Mouse (Mus musculus) limb, embryonic 13.5 days (tissue): ENCODE data around the gene Gabpb2. TPM values are rescaled to one million over a fixed set of nuclear protein-coding genes. Genes with fewer than 3 reads are reported as not detected.
A peak's percentile ranks its signal among the peaks of the same experiment; 100 is the strongest.
"Not testable (repeated sequence)": the region's sequence is repeated elsewhere in the genome, so short reads cannot be mapped to it uniquely, and the experiment has no call there.

ENCODE experiments used
- ATAC-seq: fragments of 200-750 bp; cut with Nextera tagmentation; 2 replicates; pipeline ENCODE4 v1.8.0; 2017; ENCODE audit warnings: low read depth, moderate number of reproducible peaks, moderate TSS enrichment; ENCODE audit not compliant: low FRiP score
- H3K27ac ChIP-seq: fragments of 300-500 bp; sonication (generic); 2 replicates; pipeline ENCODE4 v1.5.1; 2015; ENCODE audit warnings: inconsistent platforms, mild to moderate bottlenecking, moderate library complexity
- H3K27me3 ChIP-seq: fragments of 300-500 bp; sonication (generic); 2 replicates; pipeline ENCODE4 v1.6.1; 2015; ENCODE audit warnings: mild to moderate bottlenecking, inconsistent platforms
- H3K36me3 ChIP-seq: fragments of 300-500 bp; sonication (generic); 2 replicates; pipeline ENCODE4 v1.6.1; 2015; ENCODE audit warnings: inconsistent platforms, mild to moderate bottlenecking, moderate library complexity
- H3K4me1 ChIP-seq: fragments of 300-500 bp; sonication (generic); 2 replicates; pipeline ENCODE4 v1.6.1; 2015; ENCODE audit warnings: inconsistent platforms
- H3K4me2 ChIP-seq: fragments of 300-500 bp; sonication (generic); replicated peaks from 2 replicates; pipeline ENCODE4 v1.6.1; 2015; ENCODE audit warnings: inconsistent platforms, mild to moderate bottlenecking, moderate library complexity
- H3K4me3 ChIP-seq: fragments of 300-500 bp; sonication (generic); 2 replicates; pipeline ENCODE4 v1.5.1; 2015; ENCODE audit warnings: moderate library complexity, mild to moderate bottlenecking, inconsistent platforms
- H3K9ac ChIP-seq: fragments of 300-500 bp; sonication (generic); 2 replicates; pipeline ENCODE4 v1.6.1; 2015; ENCODE audit warnings: mild to moderate bottlenecking, inconsistent platforms
- H3K9me3 ChIP-seq: fragments of 300-500 bp; sonication (generic); 2 replicates; pipeline ENCODE4 v1.6.1; 2016; ENCODE audit warnings: inconsistent platforms
- WGBS: fragments of 180-500 bp; shearing (Covaris S2); methylation state at CpG from one replicate; pipeline ENCODE4 v1.1.7; 2015; 5-methylcytosine and 5-hydroxymethylcytosine counted together
- polyA plus RNA-seq: library from polyadenylated mRNA; unstranded; fragments of >200 nt; fragmentation: Nextera tagmentation; extraction: Ambion mirVana; gene quantifications from 2 replicates; pipeline ENCODE4 v1.2.1, GENCODE M21; 2015

The Gabpb2 gene
- polyA plus RNA-seq, 1 experiment from 2014 or later = 12.5 TPM

GRCm38 (mm10) chr3:95229781-95230494 lies 12.2 kb upstream of the Gabpb2 start:
- Histone ChIP-seq H3K4me1 (peaks cover 37% of the 10 kb centered on the region), H3K27me3 (no peaks in the 10 kb centered on the region), H3K4me3 (peak overlapping the region; percentile 85), H3K9ac (peak overlapping the region; percentile 91), H3K36me3 (peaks cover 50% of the 10 kb centered on the region), H3K4me2 (peak overlapping the region; percentile 93), H3K27ac (peak overlapping the region; percentile 96), H3K9me3 (no peaks in the 10 kb centered on the region)
- no peak for ATAC-seq
- 2% methylated on average over 13 of the region's 13 CpGs for WGBS

GRCm38 (mm10) chr3:95228894-95229780 lies 11.4 kb upstream of the Gabpb2 start:
- Histone ChIP-seq H3K27me3 (no peaks in the 10 kb centered on the region), H3K27ac (peak overlapping the region; percentile 96), H3K4me3 (peak overlapping the region; percentile 85), H3K36me3 (peaks cover 47% of the 10 kb centered on the region), H3K4me2 (peak overlapping the region; percentile 93), H3K9ac (peak overlapping the region; percentile 91), H3K9me3 (no peaks in the 10 kb centered on the region), H3K4me1 (peaks cover 41% of the 10 kb centered on the region)
- under 1% methylated on average over 43 of the region's 43 CpGs for WGBS
- peak; percentile 2; the same call in 1 of the 2 replicates for ATAC-seq

GRCm38 (mm10) chr3:95228148-95228893 lies 10.6 kb upstream of the Gabpb2 start, which contains the start of gene Cdc42se1:
TSS of gene Cdc42se1 (plus strand) at chr3:95228732.
- Histone ChIP-seq H3K36me3 (peaks cover 46% of the 10 kb centered on the region), H3K4me2 (peak within 1 kb of the TSS; percentile 93), H3K9me3 (no peaks in the 10 kb centered on the region)

GRCm38 (mm10) chr3:95227214-95227613 lies 9.5 kb upstream of the Gabpb2 start:
- peak overlapping the region; percentile 93 for H3K4me2 ChIP-seq
- peak overlapping the region; percentile 96; the same call in 1 of the 2 replicates for H3K27ac ChIP-seq
- peak overlapping the region; percentile 91 for H3K9ac ChIP-seq
- no peaks in the 10 kb centered on the region for H3K27me3 ChIP-seq
- H3K9me3 ChIP-seq = no peaks in the 10 kb centered on the region
- peaks cover 43% of the 10 kb centered on the region for H3K4me1 ChIP-seq
- H3K4me3 ChIP-seq = peak overlapping the region; percentile 85
- 28% methylated on average over 1 of the region's 1 CpGs for WGBS
- no peak for ATAC-seq
- H3K36me3 ChIP-seq = peaks cover 46% of the 10 kb centered on the region

More at GRCm38 (mm10) chr3:95228148-95228893, 10.6 kb upstream of the Gabpb2 start, which contains the start of gene Cdc42se1:
- 1% methylated on average over 64 of the region's 64 CpGs for WGBS
- Histone ChIP-seq H3K27ac (peak within 1 kb of the TSS; percentile 96), H3K4me1 (peaks cover 43% of the 10 kb centered on the region), H3K27me3 (no peaks in the 10 kb centered on the region), H3K4me3 (peak within 1 kb of the TSS; percentile 85), H3K9ac (peak within 1 kb of the TSS; percentile 91)
- ATAC-seq = peak; percentile 92

- Histone ChIP-seq H3K36me3 (peaks cover 58% of the 10 kb centered on the region), H3K27ac (no peak overlapping the region), H3K4me2 (no peak overlapping the region; the same call in 1 of the 2 replicates), H3K4me1 (peaks cover 22% of the 10 kb centered on the region), H3K9ac (no peak overlapping the region; the same call in 1 of the 2 replicates), H3K27me3 (no peaks in the 10 kb centered on the region), H3K9me3 (no peaks in the 10 kb centered on the region), H3K4me3 (no peak overlapping the region)
- ATAC-seq = no peak
- 27% methylated on average over 6 of the region's 6 CpGs for WGBS
Observed at GRCm38 (mm10) chr3:95224295-95224694, 6.6 kb upstream of the Gabpb2 start.

- H3K27ac ChIP-seq = no peak overlapping the region
- H3K27me3 ChIP-seq = no peaks in the 10 kb centered on the region
- 95% methylated on average over 2 of the region's 2 CpGs for WGBS
- H3K9me3 ChIP-seq = no peaks in the 10 kb centered on the region
- peaks cover 64% of the 10 kb centered on the region for H3K36me3 ChIP-seq
- ATAC-seq = no peak
- H3K4me3 ChIP-seq = no peak overlapping the region
- H3K9ac ChIP-seq = no peak overlapping the region
- H3K4me2 ChIP-seq = no peak overlapping the region
- peaks cover 27% of the 10 kb centered on the region for H3K4me1 ChIP-seq
Observed at GRCm38 (mm10) chr3:95223041-95223440, 5.3 kb upstream of the Gabpb2 start.

GRCm38 (mm10) chr3:95218466-95219137 lies 886 bp upstream of the Gabpb2 start:
- peak overlapping the region; percentile 92 for H3K9ac ChIP-seq
- peaks cover 60% of the 10 kb centered on the region for H3K36me3 ChIP-seq
- no peak for ATAC-seq
- H3K4me2 ChIP-seq = peak overlapping the region; percentile 71
- H3K4me1 ChIP-seq = peaks cover 13% of the 10 kb centered on the region
- no peaks in the 10 kb centered on the region for H3K27me3 ChIP-seq
- H3K9me3 ChIP-seq = no peaks in the 10 kb centered on the region
- H3K4me3 ChIP-seq = peak overlapping the region; percentile 70
- peak overlapping the region; percentile 100 for H3K27ac ChIP-seq
- WGBS = 78% methylated on average over 6 of the region's 6 CpGs

- H3K9ac ChIP-seq = peak overlapping the region; percentile 92
- 12% methylated on average over 4 of the region's 4 CpGs for WGBS
- no peaks in the 10 kb centered on the region for H3K9me3 ChIP-seq
- H3K4me2 ChIP-seq = peak overlapping the region; percentile 71
- H3K27me3 ChIP-seq = no peaks in the 10 kb centered on the region
- peak overlapping the region; percentile 100 for H3K27ac ChIP-seq
- peaks cover 13% of the 10 kb centered on the region for H3K4me1 ChIP-seq
- peak overlapping the region; percentile 70 for H3K4me3 ChIP-seq
- peak; percentile 43; the same call in 1 of the 2 replicates for ATAC-seq
- peaks cover 49% of the 10 kb centered on the region for H3K36me3 ChIP-seq
Observed at GRCm38 (mm10) chr3:95216655-95217254, 961 bp downstream of the Gabpb2 start.

GRCm38 (mm10) chr3:95213609-95213975 lies 4.1 kb downstream of the Gabpb2 start:
- ATAC-seq = no peak
- H3K27ac ChIP-seq = no peak overlapping the region
- 94% methylated on average over 1 of the region's 1 CpGs for WGBS

GRCm38 (mm10) chr3:95212889-95213608 lies 4.7 kb downstream of the Gabpb2 start:
- H3K4me2 ChIP-seq, H3K27me3 ChIP-seq, H3K4me3 ChIP-seq, H3K9ac ChIP-seq, H3K9me3 ChIP-seq, H3K27ac ChIP-seq, ATAC-seq, H3K4me1 ChIP-seq: not testable (repeated sequence)
- WGBS = 85% methylated on average over 9 of the region's 10 CpGs
- H3K36me3 ChIP-seq = peaks cover 48% of the 10 kb centered on the region

More at GRCm38 (mm10) chr3:95213609-95213975, 4.1 kb downstream of the Gabpb2 start:
- Histone ChIP-seq H3K9me3 (no peaks in the 10 kb centered on the region), H3K4me1 (peaks cover 12% of the 10 kb centered on the region), H3K4me3 (no peak overlapping the region), H3K36me3 (peaks cover 46% of the 10 kb centered on the region), H3K9ac (no peak overlapping the region), H3K4me2 (no peak overlapping the region), H3K27me3 (no peaks in the 10 kb centered on the region)
